Mouse (Mus musculus): Measurements from ENCODE around the gene Dcdc2a. TPM values are rescaled to one million over a fixed set of nuclear protein-coding genes. Genes with fewer than 3 reads are reported as not detected.
A peak's percentile ranks its signal among the peaks of the same experiment; 100 is the strongest.

Gene Dcdc2a
- polyA plus RNA-seq, 1 experiment from 2014 or later: 34.5 TPM

GRCm38 (mm10) chr13:25127806-25128205 is 72.0 kb downstream of the Dcdc2a start:
- H3K27ac ChIP-seq (ENCODE audit: low read depth, low read length): no peak overlapping the region
- H3K4me1 ChIP-seq (ENCODE audit: control insufficient read depth, insufficient read depth, low read length): no peaks in the 10 kb centered on the region
- WGBS: 93% methylated on average over 6 of the region's 6 CpGs
- H3K4me2 ChIP-seq (replicated peaks; ENCODE audit: low read depth, low read length): no peak overlapping the region
- no peaks in the 10 kb centered on the region for H3K9me3 ChIP-seq (ENCODE audit: control insufficient read depth, low read length)
- H3K27me3 ChIP-seq (ENCODE audit: control insufficient read depth, insufficient read depth, low read length): no peaks in the 10 kb centered on the region
- ATAC-seq (ENCODE audit: low FRiP score, low TSS enrichment): no peak
- H3K4me3 ChIP-seq (ENCODE audit: low read length): no peak overlapping the region
- no peak overlapping the region for H3K9ac ChIP-seq (ENCODE audit: low read depth, low read length)
- no peaks in the 10 kb centered on the region for H3K36me3 ChIP-seq (ENCODE audit: control insufficient read depth, insufficient read depth, low read length)

- 83% methylated on average over 9 of the region's 9 CpGs for WGBS
These were observed 73.0 kb downstream of the Dcdc2a start for GRCm38 (mm10) chr13:25128766-25129165.

GRCm38 (mm10) chr13:25143066-25143465 is 87.3 kb downstream of the Dcdc2a start:
- Histone ChIP-seq H3K4me1 (ENCODE audit: control insufficient read depth, insufficient read depth, low read length) (no peaks in the 10 kb centered on the region), H3K9me3 (ENCODE audit: control insufficient read depth, low read length) (no peaks in the 10 kb centered on the region), H3K9ac (ENCODE audit: low read depth, low read length) (no peak overlapping the region), H3K4me2 (replicated peaks; ENCODE audit: low read depth, low read length) (no peak overlapping the region), H3K4me3 (ENCODE audit: low read length) (no peak overlapping the region), H3K27ac (ENCODE audit: low read depth, low read length) (no peak overlapping the region), H3K27me3 (ENCODE audit: control insufficient read depth, insufficient read depth, low read length) (no peaks in the 10 kb centered on the region), H3K36me3 (ENCODE audit: control insufficient read depth, insufficient read depth, low read length) (no peaks in the 10 kb centered on the region)
- 79% methylated on average over 3 of the region's 3 CpGs for WGBS
- ATAC-seq (ENCODE audit: low FRiP score, low TSS enrichment): no peak

More at GRCm38 (mm10) chr13:25128766-25129165, 73.0 kb downstream of the Dcdc2a start:
- Histone ChIP-seq H3K27ac (ENCODE audit: low read depth, low read length) (no peak overlapping the region), H3K9me3 (ENCODE audit: control insufficient read depth, low read length) (no peaks in the 10 kb centered on the region), H3K4me2 (replicated peaks; ENCODE audit: low read depth, low read length) (no peak overlapping the region), H3K27me3 (ENCODE audit: control insufficient read depth, insufficient read depth, low read length) (no peaks in the 10 kb centered on the region), H3K9ac (ENCODE audit: low read depth, low read length) (no peak overlapping the region), H3K36me3 (ENCODE audit: control insufficient read depth, insufficient read depth, low read length) (no peaks in the 10 kb centered on the region), H3K4me1 (ENCODE audit: control insufficient read depth, insufficient read depth, low read length) (no peaks in the 10 kb centered on the region), H3K4me3 (ENCODE audit: low read length) (no peak overlapping the region)
- no peak for ATAC-seq (ENCODE audit: low FRiP score, low TSS enrichment)

GRCm38 (mm10) chr13:25144093-25144492 is 88.3 kb downstream of the Dcdc2a start:
- Histone ChIP-seq H3K27ac (ENCODE audit: low read depth, low read length) (no peak overlapping the region), H3K4me1 (ENCODE audit: control insufficient read depth, insufficient read depth, low read length) (no peaks in the 10 kb centered on the region), H3K36me3 (ENCODE audit: control insufficient read depth, insufficient read depth, low read length) (no peaks in the 10 kb centered on the region), H3K4me2 (replicated peaks; ENCODE audit: low read depth, low read length) (no peak overlapping the region), H3K4me3 (ENCODE audit: low read length) (no peak overlapping the region), H3K9ac (ENCODE audit: low read depth, low read length) (no peak overlapping the region), H3K9me3 (ENCODE audit: control insufficient read depth, low read length) (no peaks in the 10 kb centered on the region), H3K27me3 (ENCODE audit: control insufficient read depth, insufficient read depth, low read length) (no peaks in the 10 kb centered on the region)
- no peak for ATAC-seq (ENCODE audit: low FRiP score, low TSS enrichment)
- 72% methylated on average over 2 of the region's 2 CpGs for WGBS

GRCm38 (mm10) chr13:25146232-25146631 is 90.4 kb downstream of the Dcdc2a start:
- ATAC-seq (ENCODE audit: low FRiP score, low TSS enrichment): no peak
- Histone ChIP-seq H3K4me1 (ENCODE audit: control insufficient read depth, insufficient read depth, low read length) (no peaks in the 10 kb centered on the region), H3K9ac (ENCODE audit: low read depth, low read length) (no peak overlapping the region), H3K9me3 (ENCODE audit: control insufficient read depth, low read length) (no peaks in the 10 kb centered on the region), H3K27me3 (ENCODE audit: control insufficient read depth, insufficient read depth, low read length) (no peaks in the 10 kb centered on the region), H3K4me2 (replicated peaks; ENCODE audit: low read depth, low read length) (no peak overlapping the region), H3K27ac (ENCODE audit: low read depth, low read length) (no peak overlapping the region), H3K36me3 (ENCODE audit: control insufficient read depth, insufficient read depth, low read length) (no peaks in the 10 kb centered on the region), H3K4me3 (ENCODE audit: low read length) (no peak overlapping the region)
- WGBS: 84% methylated on average over 2 of the region's 2 CpGs

GRCm38 (mm10) chr13:25150154-25150781 is 94.5 kb downstream of the Dcdc2a start:
- Histone ChIP-seq H3K9ac (ENCODE audit: low read depth, low read length) (no peak overlapping the region), H3K27ac (ENCODE audit: low read depth, low read length) (no peak overlapping the region), H3K4me3 (ENCODE audit: low read length) (no peak overlapping the region), H3K9me3 (ENCODE audit: control insufficient read depth, low read length) (no peaks in the 10 kb centered on the region), H3K4me1 (ENCODE audit: control insufficient read depth, insufficient read depth, low read length) (no peaks in the 10 kb centered on the region), H3K27me3 (ENCODE audit: control insufficient read depth, insufficient read depth, low read length) (no peaks in the 10 kb centered on the region), H3K36me3 (ENCODE audit: control insufficient read depth, insufficient read depth, low read length) (no peaks in the 10 kb centered on the region), H3K4me2 (replicated peaks; ENCODE audit: low read depth, low read length) (no peak overlapping the region)
- ATAC-seq (ENCODE audit: low FRiP score, low TSS enrichment): peak; percentile 55; the same call in 1 of the 2 replicates
- WGBS: 32% methylated on average over 17 of the region's 17 CpGs

GRCm38 (mm10) chr13:25150861-25151260 is 95.1 kb downstream of the Dcdc2a start:
- no peak overlapping the region for H3K4me2 ChIP-seq (replicated peaks; ENCODE audit: low read depth, low read length)
- no peak overlapping the region for H3K9ac ChIP-seq (ENCODE audit: low read depth, low read length)
- H3K27me3 ChIP-seq (ENCODE audit: control insufficient read depth, insufficient read depth, low read length): no peaks in the 10 kb centered on the region
- no peak for ATAC-seq (ENCODE audit: low FRiP score, low TSS enrichment)
- 63% methylated on average over 4 of the region's 4 CpGs for WGBS
- no peak overlapping the region for H3K4me3 ChIP-seq (ENCODE audit: low read length)
- no peak overlapping the region for H3K27ac ChIP-seq (ENCODE audit: low read depth, low read length)
- no peaks in the 10 kb centered on the region for H3K9me3 ChIP-seq (ENCODE audit: control insufficient read depth, low read length)
- H3K4me1 ChIP-seq (ENCODE audit: control insufficient read depth, insufficient read depth, low read length): no peaks in the 10 kb centered on the region
- H3K36me3 ChIP-seq (ENCODE audit: control insufficient read depth, insufficient read depth, low read length): no peaks in the 10 kb centered on the region

- H3K4me1 ChIP-seq (ENCODE audit: control insufficient read depth, insufficient read depth, low read length): no peaks in the 10 kb centered on the region
- ATAC-seq (ENCODE audit: low FRiP score, low TSS enrichment): no peak
- no peaks in the 10 kb centered on the region for H3K36me3 ChIP-seq (ENCODE audit: control insufficient read depth, insufficient read depth, low read length)
- 52% methylated on average over 2 of the region's 2 CpGs for WGBS
- no peak overlapping the region for H3K4me2 ChIP-seq (replicated peaks; ENCODE audit: low read depth, low read length)
- H3K27ac ChIP-seq (ENCODE audit: low read depth, low read length): no peak overlapping the region
- H3K9ac ChIP-seq (ENCODE audit: low read depth, low read length): no peak overlapping the region
- no peaks in the 10 kb centered on the region for H3K9me3 ChIP-seq (ENCODE audit: control insufficient read depth, low read length)
- no peaks in the 10 kb centered on the region for H3K27me3 ChIP-seq (ENCODE audit: control insufficient read depth, insufficient read depth, low read length)
- no peak overlapping the region for H3K4me3 ChIP-seq (ENCODE audit: low read length)
These were observed 104.1 kb downstream of the Dcdc2a start for GRCm38 (mm10) chr13:25159917-25160316.

- H3K4me3 ChIP-seq (ENCODE audit: low read length): no peak overlapping the region
- H3K36me3 ChIP-seq (ENCODE audit: control insufficient read depth, insufficient read depth, low read length): no peaks in the 10 kb centered on the region
- ATAC-seq (ENCODE audit: low FRiP score, low TSS enrichment): no peak
- H3K27ac ChIP-seq (ENCODE audit: low read depth, low read length): no peak overlapping the region
- no peak overlapping the region for H3K9ac ChIP-seq (ENCODE audit: low read depth, low read length)
- WGBS: 92% methylated on average over 2 of the region's 2 CpGs
- no peak overlapping the region for H3K4me2 ChIP-seq (replicated peaks; ENCODE audit: low read depth, low read length)
- H3K4me1 ChIP-seq (ENCODE audit: control insufficient read depth, insufficient read depth, low read length): no peaks in the 10 kb centered on the region
- H3K9me3 ChIP-seq (ENCODE audit: control insufficient read depth, low read length): no peaks in the 10 kb centered on the region
- H3K27me3 ChIP-seq (ENCODE audit: control insufficient read depth, insufficient read depth, low read length): no peaks in the 10 kb centered on the region
These were observed 105.0 kb downstream of the Dcdc2a start for GRCm38 (mm10) chr13:25160804-25161203.
